Mouse (Mus musculus) lung, postnatal 36 days (tissue): ENCODE data around the gene Abhd12b.

ENCODE experiments used
- DNase-seq: peaks from one replicate; pipeline ENCODE4 v3.0.0; 2022; ENCODE audit warnings: mixed read lengths

Gene Abhd12b

GRCm38 (mm10) chr12:70212501-70212900 is 58.6 kb downstream of the Abhd12b start:
- DNase-seq: no peak

GRCm38 (mm10) chr12:70213601-70214000 is 59.7 kb downstream of the Abhd12b start:
- no peak for DNase-seq

DNA sequence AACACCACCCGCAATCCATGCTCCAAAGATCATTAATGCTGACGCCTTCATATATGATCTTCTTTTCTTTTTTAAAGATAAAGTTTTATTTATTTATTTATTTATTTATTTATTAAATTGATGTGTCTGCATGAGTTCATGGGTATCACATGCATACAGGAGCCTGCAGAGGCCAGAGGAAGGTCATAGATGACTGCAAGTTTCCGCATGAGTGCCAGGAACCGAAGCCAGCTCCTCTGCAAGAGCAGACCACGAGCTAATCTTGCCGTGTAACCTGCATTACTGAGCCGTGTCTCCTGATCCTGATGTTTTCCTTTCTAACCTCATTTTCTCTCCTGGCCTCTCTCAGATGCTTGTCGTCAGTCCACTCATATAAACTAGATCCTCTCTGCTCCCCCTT is 60.3 kb downstream of the Abhd12b start:
- DNase-seq: no peak

- no peak for DNase-seq
Measured at GRCm38 (mm10) chr12:70216229-70216800, 62.4 kb downstream of the Abhd12b start.

DNA sequence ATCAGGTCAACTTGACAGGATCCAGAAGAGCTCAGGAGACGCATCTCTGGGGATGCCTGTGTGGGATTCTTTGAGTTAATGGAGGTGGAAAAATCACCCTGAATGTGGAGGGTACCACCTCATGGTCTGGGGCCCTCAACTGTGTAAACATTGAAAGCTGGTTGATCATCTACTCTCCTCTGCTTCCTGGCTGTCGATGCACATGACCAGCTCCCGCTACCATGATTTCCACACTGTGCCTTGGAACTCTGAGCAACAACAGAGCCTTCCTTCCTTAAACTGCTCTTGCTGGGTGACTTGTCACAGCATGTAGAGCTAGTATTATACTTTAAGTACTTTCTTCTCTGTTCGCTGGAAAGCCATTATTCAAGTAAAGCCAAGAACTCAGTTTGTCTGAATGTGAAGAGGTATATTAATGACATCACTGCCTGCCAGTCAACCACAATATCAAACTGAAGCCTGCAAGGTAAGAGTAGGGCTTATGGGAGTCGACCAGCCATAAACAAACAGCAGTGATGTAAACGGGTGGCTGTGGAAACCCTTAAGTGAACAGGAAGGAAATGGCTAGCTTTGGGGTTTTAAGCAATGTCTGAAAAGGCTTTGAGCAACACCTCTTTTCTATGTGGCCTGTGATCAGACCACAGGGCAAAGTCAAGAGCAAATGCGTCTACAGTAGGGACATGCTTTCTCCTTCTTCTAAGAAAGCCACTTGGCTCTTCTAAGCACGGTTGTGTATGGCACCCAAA is 65.0 kb downstream of the Abhd12b start:
- peak; percentile 54 for DNase-seq

DNA sequence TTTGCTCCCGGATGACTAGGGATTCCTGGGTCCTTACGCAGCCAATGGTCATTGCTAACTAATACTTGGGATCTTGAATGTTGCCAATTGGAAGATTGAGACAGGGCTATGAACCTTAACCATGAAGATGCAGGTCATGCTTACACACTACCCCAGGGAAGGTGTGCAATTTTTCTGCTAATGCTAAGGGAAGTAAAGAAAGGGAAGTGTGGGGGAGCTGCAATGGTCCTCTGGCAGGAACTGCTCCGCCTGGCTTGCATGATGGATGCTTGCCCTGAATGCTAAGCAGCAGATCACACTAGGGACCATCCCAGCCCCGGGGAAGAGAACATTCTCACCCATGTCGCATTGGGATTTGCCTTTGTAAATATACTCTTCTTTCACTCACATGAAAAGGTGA is 67.5 kb downstream of the Abhd12b start:
- no peak for DNase-seq

DNA sequence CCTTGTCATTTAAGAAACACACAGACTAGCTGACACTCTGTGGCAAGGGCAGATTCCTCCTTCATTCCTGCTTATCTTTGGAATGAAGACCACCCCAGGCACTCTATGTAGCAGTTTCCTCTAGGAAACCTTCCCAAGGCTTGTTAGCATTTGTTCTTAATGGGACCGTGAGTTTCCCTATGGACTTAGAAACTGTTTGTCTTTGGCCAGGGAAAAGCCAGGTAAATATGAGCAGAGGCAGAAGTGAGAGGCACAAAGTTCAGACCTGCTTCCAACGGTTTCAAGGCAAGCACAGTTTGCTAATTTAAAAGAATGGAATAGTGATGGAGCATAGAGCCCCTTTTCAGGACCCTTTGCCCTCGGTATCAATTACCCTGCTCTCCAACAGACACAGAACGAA is 69.4 kb downstream of the Abhd12b start:
- DNase-seq: no peak

DNA sequence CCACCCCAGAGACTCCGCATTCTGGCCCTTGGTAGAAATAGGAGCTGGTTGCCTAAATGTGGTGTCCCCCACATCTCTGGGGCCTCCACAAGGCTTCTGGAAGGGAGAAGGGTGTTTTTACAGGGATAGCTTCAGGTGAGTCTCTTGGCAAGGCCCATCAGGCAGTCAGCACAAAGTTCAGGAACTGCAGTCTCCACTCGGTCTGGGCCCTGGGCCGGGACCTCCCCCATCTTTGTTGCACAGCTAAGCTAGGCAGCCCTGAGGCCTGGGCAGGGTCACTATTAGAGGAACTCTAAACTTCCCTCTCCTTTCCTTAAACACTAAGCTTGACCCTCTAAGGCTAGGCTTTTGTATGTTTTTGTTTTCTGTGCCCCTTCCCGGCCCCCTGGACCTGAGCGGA is 72.7 kb downstream of the Abhd12b start:
- DNase-seq: no peak

GRCm38 (mm10) chr12:70227121-70227932 is 73.4 kb downstream of the Abhd12b start:
- peak; percentile 93 for DNase-seq

DNA sequence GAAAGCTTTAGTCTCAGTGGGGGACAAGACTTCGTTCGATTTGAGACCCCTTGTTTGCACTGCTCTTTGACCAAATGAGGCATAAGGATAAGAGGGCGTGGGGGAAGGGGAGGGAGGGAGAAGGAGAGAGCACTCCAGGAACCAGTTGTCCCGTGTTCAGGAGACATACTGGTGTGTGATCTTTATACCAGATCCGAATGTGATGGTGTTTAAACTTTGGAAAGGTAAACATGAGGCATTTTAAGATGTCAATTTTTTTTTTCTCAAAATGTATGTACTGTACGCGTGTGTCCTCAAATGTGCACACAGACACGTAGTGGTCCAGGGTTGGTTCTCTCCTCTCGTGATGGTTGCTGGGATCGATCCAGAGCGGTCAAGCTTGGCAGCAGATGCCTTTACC is 74.2 kb downstream of the Abhd12b start:
- DNase-seq: no peak

GRCm38 (mm10) chr12:70231294-70231693 is 77.4 kb downstream of the Abhd12b start, which contains the start of gene Pygl:
TSS of gene Pygl (minus strand) at chr12:70231488.
- DNase-seq: peak; percentile 60

DNA sequence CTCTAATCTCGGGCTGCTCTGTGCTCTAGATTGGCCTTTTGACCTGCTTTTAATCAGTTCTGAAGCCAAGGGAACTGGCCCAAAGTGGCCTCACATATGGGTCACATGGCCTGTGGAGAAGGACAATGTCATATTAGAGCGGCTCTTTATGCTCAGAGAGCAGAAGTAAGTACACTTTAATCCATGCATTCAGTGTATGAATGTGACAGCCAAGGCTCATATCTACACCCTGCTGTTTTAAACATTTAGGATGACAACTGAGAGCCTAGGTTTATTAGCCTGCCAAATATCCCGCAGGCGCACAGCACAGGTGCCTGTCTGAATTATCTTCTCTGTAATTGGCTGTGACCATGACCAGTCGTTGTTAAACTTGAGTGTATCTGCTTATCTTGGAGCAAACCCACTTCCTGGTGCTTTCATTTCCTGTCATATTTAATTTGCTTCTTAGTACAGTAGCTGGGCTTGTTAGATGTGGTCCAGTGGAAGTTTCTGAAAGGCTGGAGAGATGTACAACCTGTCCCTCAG is 78.1 kb downstream of the Abhd12b start:
- DNase-seq: no peak
